Mouse (Mus musculus): ENCODE results near the gene 4930469K13Rik. TPM values are rescaled to one million over a fixed set of nuclear protein-coding genes. Genes with fewer than 3 reads are reported as not detected.
"Not testable (repeated sequence)": the region's sequence is repeated elsewhere in the genome, so short reads cannot be mapped to it uniquely, and the experiment has no call there.

4930469K13Rik gene
- total RNA-seq (2021): not detected
- long read RNA-seq, partial matches to known transcripts: 0 of 3 reads
- long read RNA-seq, other reads (novel, unspliced or antisense): 3 of 3 reads

DNA sequence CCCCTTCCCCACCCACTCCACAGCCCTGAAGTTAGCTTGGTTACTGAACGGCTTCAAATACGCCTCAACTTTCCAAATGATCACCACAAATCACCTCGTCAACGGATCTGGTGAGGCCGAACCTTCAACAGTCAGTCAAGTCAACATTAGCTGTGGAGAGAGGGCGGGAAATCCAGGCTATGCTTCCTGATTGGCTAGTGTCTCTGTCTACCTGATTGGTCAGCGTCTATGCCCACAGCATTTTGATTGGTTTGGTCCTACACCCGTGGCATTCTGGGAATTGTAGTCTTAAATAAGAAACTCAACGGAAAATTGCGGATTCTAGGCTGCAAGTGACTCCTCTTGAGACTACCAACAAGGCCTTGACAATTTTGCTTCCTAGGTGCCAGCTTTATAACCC is at the start of gene 4930469K13Rik:
Gene 4930469K13Rik, minus strand, starts transcription at position 133 of the 400 bp plus-strand sequence.
- DNase-seq (ENCODE audit: low spot score in 2 of 2): peak in 1 of 2 experiments; percentile 23

DNA sequence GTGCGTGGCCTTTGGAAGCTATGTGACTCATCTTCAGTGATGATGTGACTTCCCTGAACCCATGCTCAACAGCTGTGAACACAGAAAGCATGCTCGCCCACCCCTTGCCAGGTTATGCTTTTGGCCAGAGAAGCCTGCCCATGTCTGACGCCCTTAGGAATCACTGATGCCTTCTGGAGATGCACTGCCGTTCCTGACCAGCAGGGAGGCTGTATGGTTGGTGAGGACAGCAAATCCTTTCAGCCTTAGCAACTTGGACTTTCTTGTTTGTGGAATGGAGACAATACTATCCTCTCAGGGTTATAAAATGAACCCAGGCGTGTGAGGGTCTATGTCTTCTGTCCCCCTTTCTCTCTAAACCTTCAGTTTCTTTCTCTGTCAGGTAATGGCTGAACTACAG is 48.6 kb upstream of the 4930469K13Rik start:
- DNase-seq (ENCODE audit: low spot score in 2 of 2): no peak

DNA sequence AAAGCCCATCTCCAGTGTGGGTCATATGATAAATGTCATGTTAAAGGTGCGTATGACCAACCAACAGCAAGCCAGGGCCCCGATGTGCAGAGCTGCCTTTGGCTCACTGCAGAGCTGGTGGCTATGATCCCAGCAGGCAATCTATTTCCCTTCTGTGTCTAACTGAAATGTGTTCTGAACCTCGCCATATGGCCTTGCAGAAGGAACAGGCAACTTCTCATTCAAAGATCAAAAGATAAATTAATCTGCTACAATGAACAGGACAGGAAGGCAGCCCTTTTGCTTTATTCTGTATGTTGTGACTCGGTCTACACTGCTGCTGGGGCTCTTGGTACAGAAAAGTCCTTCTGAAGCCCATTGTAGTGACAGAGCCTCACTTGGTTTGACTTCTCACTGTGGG is 46.1 kb upstream of the 4930469K13Rik start:
- no peak for DNase-seq (ENCODE audit: low spot score in 2 of 2)

DNA sequence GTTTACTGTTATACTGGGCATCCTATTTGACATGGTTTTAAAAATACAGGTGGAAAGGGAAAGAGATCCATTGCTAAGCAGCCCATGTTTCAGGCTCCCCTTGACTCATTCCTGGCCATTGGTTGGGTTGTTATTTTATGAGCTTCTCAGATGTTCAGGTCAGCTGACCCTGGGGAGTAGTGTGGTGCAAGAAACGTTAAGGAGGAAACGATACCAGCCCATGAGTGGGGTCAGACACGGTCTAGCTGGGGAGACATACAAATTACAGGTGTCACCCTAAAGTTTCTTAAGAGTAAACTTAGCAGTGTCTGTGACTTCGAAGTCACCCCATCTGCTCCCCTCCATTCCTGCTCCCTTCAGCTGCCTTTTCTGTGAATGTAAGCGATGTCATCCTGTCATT is 45.6 kb upstream of the 4930469K13Rik start:
- no peak for DNase-seq (ENCODE audit: low spot score in 2 of 2)

DNA sequence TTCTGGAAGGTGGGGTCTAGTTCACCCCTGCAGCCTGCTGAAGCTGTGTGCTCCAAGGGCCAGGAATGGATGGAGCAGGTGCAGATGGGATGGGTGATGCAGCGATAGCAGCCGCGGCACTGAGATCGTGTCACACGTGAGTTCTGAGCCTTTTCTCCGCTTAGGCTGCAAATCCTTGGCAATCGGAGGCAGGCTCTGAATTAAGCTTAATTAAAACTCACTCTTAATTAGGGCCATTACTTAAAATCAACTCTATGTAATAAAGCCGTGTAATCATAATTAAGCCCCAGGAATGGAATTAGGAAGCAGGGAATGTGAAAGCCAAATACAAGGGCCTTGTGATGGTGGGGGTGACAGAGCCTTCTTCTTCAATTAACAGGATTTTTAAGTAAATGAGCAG is 40.9 kb upstream of the 4930469K13Rik start:
- DNase-seq (ENCODE audit: low spot score in 2 of 2): no peak

DNA sequence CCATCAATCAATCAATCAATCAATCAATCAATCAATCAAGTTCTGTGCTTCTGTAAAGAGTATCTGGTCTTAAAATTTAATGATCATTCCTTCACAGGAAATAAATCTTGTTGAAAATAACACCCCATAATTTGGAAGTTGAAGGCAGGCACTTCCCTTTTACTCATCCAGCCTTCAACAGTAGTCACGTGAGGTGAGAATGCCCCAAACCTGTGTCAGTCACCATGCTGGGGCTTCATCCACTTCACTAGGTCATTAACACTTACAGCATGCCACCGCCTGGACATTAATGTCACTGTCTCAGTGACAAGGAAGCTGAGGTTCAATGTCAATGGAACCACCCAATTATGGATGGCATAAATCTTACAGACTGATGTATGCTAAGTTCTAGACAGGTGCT is 30.1 kb upstream of the 4930469K13Rik start:
- DNase-seq (ENCODE audit: low spot score in 2 of 2): no peak

DNA sequence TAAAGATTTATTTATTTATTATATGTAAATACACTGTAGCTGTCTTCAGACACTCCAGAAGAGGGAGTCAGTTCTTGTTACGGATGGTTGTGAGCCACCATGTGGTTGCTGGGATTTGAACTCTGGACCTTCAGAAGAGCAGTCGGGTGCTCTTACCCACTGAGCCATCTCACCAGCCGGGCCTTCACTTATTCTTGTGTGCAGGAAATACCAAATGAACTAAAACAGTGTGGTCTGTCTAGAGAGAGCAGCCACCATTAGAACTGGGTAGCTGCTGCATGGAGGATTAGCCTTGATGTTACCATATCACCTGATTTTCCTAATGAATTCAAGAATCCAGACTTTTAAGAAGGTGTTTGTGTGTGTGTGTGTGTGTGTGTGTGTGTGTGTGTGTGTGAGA is 27.4 kb upstream of the 4930469K13Rik start:
- not testable (repeated sequence) for DNase-seq (ENCODE audit: low spot score in 2 of 2)

DNA sequence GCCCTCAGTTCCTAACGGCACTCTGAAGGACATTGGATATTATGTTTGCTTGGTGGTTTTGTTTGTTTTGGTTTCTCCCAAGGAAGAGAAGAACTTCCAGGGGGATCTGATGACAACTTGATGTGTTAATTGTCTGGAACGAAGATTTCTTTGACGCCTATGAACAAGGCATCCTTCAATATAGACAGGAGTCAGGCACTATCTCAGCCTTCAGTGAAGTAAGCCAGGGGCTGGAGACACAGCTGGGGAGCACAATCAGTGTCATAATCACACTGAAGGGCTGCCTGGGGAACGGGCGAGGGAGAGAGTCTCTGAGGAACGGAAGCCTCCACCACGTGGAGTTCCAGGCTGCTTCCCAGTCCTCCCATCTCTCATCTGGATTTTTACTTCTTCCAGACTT is 26.5 kb upstream of the 4930469K13Rik start:
- no peak for DNase-seq (ENCODE audit: low spot score in 2 of 2)

DNA sequence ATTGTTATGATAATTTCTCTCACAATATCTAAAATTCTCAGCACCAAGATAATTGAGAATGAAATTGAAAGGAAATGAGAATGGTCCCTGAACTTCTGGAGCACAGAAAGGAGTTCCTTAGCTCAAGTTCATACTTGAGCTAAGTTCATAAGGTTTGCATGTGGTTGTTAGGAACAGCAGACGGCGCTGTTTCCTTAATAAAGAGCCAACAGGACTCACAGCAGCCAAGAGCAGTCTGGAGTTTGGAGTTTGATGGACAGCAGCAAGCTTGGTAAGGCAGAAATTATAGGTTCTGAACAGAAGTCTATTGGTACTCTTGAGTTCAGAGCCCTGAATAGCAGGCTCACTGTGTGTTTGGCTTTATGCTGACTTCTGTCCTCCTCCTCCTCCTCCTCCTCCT is 24.8 kb upstream of the 4930469K13Rik start:
- peak; percentile 38 to 53 for DNase-seq (ENCODE audit: low spot score in 2 of 2)

DNA sequence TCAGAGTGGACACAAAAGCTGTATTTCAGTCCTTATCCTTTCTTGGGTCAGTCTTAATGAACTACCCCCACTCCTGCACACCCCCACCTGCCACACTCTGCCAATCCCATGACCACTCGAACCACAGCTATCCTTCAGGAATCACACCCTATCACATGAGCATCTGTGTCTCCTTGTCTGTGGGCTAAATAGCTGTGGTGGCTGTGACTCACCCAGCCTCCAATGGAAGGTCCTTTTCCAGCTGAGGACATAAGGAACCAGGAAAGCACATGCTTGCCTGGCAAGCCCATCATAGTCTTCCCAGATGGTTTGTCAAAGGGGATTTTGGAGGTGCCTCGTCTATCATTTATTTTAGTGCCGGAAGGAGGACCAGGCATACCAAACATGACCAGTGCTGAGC is 20.0 kb upstream of the 4930469K13Rik start:
- DNase-seq (ENCODE audit: low spot score in 2 of 2): no peak

DNA sequence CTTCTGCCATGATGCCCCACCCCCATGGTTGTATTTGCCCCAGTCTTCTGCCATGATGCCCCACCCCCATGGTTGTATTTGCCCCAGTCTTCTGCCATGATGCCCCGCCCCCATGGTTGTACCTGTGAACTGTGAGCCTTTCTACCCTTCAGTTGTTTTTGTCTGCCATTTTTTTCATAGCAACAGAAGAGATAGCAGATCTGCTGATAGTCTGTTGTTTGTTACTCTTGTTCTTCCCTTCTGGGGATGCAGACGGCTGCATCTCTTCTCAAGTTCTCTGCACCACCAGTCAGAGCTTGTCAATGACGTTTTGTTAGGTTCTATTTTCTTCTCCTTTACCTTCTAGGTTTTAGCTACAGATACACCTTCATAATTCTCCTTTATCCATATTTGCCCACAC is 19.2 kb upstream of the 4930469K13Rik start:
- no peak for DNase-seq (ENCODE audit: low spot score in 2 of 2)

DNA sequence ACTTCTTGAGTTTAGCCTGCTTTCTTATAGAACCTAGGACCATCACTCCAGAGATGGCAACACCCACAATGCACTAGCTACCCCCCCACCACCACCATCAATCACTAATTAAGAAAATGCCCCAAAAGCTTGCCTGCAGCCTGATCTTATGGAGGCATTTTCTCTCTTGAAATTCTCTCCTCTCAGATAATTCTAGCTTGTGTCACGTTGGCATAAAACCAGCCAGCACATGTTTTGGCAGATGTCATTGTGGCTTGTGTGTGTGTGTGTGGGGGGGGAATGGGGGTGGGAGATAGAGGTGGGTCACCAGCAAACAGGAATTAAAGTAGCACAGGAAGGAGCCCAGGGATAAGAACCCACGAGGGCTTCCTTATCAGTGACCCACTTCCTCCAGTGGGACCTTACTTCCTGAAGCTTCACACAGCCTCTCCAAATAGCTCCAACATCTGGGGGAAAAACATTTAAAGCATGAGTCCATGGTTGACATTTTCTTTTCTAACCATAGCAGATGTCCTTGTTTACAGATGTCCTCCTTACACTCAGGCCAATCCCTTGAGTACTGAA is 18.3 kb upstream of the 4930469K13Rik start:
- no peak for DNase-seq (ENCODE audit: low spot score in 2 of 2)

DNA sequence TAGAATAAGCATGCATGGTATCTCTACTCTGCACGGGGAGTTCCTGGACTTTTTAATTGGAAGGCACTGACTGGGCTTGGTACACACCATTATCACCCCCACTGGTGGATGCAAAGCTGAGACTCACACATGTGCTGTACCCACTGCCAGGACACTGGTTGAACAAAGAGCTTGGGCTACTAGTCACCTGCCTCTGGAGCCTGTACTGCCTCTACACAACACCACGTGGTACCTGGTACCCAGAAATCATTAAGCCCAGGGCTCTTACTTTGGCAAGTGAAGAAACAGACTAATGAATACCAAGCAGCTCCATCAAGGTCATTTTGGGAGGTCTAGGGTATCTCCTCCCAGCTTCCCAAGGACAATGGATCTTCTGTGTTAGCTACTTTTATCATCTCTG is 15.4 kb upstream of the 4930469K13Rik start:
- no peak for DNase-seq (ENCODE audit: low spot score in 2 of 2)

DNA sequence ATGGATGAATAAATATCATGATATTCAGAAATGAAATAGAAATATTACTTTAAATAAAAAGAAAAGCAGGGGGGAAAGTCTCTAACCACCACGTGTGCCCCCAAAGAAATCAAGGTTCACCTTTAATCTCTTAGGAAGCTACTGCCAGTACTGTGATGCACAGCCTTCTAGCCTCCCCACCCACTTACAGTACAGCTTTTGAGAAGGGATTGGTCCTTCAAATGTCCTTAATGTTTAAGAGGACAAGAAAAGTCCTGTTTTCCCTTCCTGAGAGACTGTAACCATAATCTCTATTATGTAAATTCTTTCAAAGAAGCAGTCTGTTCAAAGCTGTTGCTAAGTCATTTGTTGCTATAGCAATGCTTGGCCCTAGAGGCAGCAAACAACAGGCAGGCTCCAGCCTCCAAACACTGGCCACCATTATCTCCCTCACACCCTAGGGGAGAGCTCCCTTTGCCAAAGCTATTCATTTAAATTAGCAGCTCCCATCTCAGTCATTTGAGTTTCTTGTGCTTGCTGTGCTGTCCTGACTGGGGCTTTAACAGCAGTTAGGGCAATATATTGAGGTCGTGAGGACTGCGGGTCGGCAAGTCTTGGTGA is 14.5 kb upstream of the 4930469K13Rik start:
- DNase-seq (ENCODE audit: low spot score in 2 of 2): peak; percentile 14 to 37

DNA sequence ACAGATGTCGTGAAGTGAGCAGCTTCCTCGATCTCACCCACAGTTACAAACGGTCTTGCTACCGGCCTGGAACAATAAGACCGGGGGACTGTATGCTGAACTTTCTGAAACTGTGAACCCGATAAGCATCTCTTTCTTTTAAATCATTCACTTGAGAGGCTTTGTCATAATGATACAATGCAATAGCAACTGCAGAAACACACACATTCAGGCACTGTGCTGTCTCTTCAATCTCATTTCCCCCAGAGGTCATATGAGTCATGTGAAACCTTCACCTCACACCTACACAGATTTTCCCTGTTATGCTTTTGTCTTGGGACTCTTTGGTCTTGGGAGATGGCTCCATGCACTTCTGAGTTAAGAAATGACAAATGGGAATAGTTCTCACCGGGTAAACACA is 13.6 kb upstream of the 4930469K13Rik start:
- no peak for DNase-seq (ENCODE audit: low spot score in 2 of 2)

DNA sequence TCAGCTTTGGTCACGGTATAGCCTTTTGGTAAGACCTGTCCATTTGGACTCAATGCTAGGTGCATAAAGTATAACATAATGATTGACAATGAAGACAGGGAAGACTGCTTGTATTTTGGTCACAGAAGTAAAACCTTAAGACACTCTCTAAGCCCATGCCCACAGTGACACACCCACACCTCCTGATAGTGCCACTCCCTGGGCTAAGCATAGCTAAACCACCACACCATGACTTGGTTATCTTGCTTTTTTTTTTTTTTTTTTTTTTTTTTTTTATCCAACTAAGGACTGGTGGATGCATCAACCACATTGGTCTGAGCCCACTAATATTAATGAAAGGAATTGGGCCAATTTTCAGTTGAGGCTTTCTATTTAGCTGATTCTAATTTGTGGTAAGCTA is 10.9 kb upstream of the 4930469K13Rik start:
- DNase-seq (ENCODE audit: low spot score in 2 of 2): no peak

DNA sequence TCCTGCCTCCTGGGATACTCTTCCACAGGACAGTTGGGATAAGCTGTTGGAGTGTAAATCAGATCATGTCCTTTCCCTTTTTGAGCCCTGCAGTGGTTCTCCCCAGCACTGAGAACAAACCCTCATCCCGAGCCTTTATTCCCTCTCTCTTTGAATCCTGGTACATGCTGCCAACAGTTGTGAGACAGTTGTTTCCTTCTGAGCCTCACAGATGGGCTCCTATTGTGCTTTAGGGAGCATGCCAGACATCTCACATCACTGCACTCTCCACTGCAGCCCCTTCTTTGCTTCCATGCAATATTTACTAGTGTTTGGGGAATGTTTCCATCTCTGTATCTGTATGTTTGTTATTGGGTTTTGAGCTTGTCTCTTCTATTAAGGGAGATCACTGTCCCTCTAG is 6.6 kb upstream of the 4930469K13Rik start:
- no peak for DNase-seq (ENCODE audit: low spot score in 2 of 2)

DNA sequence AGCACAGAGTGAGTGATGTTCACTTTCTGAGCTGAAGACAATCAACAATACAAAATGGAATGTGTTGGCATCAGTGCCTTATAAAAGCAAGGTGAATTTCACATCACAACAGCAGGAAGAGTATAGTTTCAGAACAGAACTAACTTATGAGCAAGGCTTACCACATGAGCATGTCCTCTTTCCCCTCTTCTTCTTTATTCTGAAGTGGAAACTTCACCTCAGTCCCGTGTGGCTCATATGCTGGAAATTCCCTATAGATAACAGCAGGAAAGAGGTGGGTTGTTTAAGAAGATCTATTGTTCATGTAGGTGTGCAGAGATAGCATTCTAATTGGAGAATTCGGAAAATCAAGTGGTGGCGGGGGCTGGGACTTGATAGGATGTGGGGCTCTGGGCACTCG is 3.5 kb upstream of the 4930469K13Rik start:
- no peak for DNase-seq (ENCODE audit: low spot score in 2 of 2)

DNA sequence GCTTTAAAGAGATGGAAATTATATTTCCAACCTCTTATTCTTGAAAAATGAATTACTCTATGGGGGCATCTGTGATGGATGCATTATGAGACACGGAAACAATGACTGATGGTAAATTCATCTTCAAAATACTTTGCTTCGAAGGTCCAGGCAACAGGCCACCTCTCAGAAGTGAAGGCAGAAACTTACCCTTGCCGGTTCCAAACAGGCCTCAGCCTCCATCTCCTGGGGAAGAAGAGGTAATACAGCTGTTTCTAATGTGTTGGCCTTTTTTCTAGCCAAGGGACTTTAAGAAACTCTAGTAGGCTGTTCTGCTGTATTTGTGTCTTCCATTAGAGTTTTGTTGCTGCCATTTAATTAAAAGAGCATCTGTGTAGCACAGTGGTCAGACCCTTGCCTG is 11.3 kb downstream of the 4930469K13Rik start:
- no peak for DNase-seq (ENCODE audit: low spot score in 2 of 2)

DNA sequence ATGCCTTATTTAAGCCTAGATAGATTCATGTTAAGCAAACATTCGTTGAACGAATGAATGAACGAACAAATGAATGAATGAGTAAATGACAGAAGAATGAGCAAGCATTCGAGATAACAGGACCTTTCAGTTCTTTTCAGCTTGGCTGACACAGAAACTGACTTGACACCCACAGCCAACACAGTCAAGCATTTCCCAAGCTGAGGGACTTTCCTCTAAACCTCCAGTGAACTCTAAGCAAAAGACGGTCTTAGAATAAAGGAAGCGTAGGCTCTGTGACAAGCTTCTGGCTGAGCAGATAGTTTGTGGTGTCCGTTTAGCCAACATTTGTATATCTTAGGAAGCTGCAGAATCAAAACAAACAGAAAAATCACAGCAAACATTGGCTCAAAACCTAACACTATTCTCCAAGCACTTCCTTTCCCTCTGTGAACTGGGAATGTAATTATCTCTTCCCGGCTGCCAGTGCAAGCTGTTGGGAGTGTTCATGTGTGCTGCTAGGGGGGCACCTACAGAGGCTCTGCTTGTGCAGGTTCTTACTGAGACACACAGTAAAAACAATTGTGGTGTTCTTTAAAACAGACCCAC is 12.1 kb downstream of the 4930469K13Rik start:
- no peak for DNase-seq (ENCODE audit: low spot score in 2 of 2)

DNA sequence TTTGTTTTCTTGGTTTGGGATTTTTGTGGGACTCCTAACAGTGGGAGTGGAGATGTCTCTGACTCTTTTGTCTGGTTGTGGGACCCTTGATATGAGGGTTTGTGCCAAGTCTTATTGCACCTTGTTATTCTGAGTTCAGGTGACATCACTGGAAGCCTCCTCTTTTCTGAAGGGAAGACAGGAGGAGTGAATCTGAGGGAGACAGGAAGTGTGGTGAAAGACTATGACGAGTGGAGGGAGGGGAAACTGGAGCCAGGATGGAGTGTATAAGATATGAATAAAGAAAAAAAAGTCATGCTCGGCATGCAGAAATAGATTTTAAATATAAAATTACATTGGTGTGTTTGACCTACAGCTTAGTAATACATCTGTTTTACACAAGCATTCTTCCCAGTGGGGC is 13.7 kb downstream of the 4930469K13Rik start:
- DNase-seq (ENCODE audit: low spot score in 2 of 2): no peak

DNA sequence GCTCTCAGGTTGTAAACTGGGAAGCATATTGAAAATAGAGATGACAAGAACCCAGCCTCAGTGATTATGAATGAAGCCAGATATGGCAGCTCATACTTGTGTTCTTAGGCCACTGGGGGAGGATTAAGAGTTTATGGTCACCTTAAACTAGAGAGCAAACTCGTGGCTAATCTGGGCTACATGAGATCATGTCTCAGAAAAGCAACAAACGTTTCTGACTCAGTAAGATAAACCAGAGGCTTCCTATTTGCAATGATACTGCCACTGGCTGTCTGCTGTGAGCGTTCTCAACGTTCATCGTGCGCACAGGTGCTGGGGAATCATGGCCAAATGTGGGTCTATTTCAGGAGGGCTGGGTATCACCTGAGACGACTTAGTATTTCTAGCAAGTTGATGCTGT is 14.6 kb downstream of the 4930469K13Rik start:
- DNase-seq (ENCODE audit: low spot score in 2 of 2): no peak

Measured in layer of hippocampus, postnatal 10 days (tissue).